Mouse (Mus musculus) left cerebral cortex, postnatal 4 days (tissue): Measurements from ENCODE around the gene Tbc1d2. TPM values are rescaled to one million over a fixed set of nuclear protein-coding genes. Genes with fewer than 3 reads are reported as not detected.

ENCODE experiments used
- DNase-seq: peaks from one replicate; pipeline ENCODE4 v3.0.0-alpha.2; 2022
- intact Hi-C: fragments of 180-260 bp; cut with DNase I; formaldehyde crosslinking; loops from one replicate; pipeline ENCODE4 v1.15.1; 2025
- total RNA-seq, 2 experiments: library from RNA; stranded (reverse); gene quantifications; 2 replicates each; pipeline ENCODE4 v1.2.3; 2021

Tbc1d2 gene
- total RNA-seq, 2 experiments from 2014 or later, result 1.3 to 1.4 TPM

GRCm38 (mm10) chr4:46560069-46560705 lies 89.8 kb downstream of the Tbc1d2 start:
- intact Hi-C loops, result no loop called here
- DNase-seq, result no peak

- intact Hi-C loops, result loop anchor here (5.0 kb wide), 1 partner anchor 52 kb away; no protein-coding TSS in a partner anchor
- no peak for DNase-seq
These were observed 91.0 kb downstream of the Tbc1d2 start for GRCm38 (mm10) chr4:46558672-46559667.

GRCm38 (mm10) chr4:46556933-46557332 lies 93.1 kb downstream of the Tbc1d2 start:
- no peak for DNase-seq
- intact Hi-C loops, result loop anchor here (5.0 kb wide), 1 partner anchor 50 kb away; no protein-coding TSS in a partner anchor

GRCm38 (mm10) chr4:46555762-46556161 lies 94.2 kb downstream of the Tbc1d2 start:
- intact Hi-C loops, result loop anchor here (5.0 kb wide), 1 partner anchor 48 kb away; no protein-coding TSS in a partner anchor
- DNase-seq, result no peak

Other genes starting within 250 kb of the Tbc1d2 start
- gene Hemgn, start 236.7 kb downstream of the Tbc1d2 start, total RNA-seq, result not detected
- gene Anp32b, start 199.3 kb downstream of the Tbc1d2 start, total RNA-seq, result 10 to 100 TPM; 61.5 to 62.2 TPM
- 10 to 100 TPM; 54.8 to 63.2 TPM for gene Nans, start 161.0 kb downstream of the Tbc1d2 start, total RNA-seq
- under 1 TPM; 0.48 to 0.88 TPM for gene Trim14, start 114.1 kb downstream of the Tbc1d2 start, total RNA-seq
- gene Coro2a, start 48.0 kb downstream of the Tbc1d2 start, total RNA-seq, result 10 to 100 TPM; 37.9 to 39.9 TPM